Mouse (Mus musculus) thymus, postnatal 4 days (tissue): ENCODE data around the gene Enpp4.
A peak's percentile ranks its signal among the peaks of the same experiment; 100 is the strongest.

ENCODE experiments used
- DNase-seq: peaks from one replicate; pipeline ENCODE4 v3.0.0; 2021

Enpp4 gene

GRCm38 (mm10) chr17:44088226-44088625 lies 17.4 kb downstream of the Enpp4 start:
- no peak for DNase-seq

- no peak for DNase-seq
Observed at GRCm38 (mm10) chr17:44083156-44083555, 22.5 kb downstream of the Enpp4 start.

GRCm38 (mm10) chr17:44078631-44079350 lies 26.8 kb downstream of the Enpp4 start, which contains the start of gene Enpp5:
Enpp5 (plus strand) TSS chr17:44078813.
- DNase-seq, result peak; percentile 87

GRCm38 (mm10) chr17:44077843-44078160 lies 27.8 kb downstream of the Enpp4 start:
- no peak for DNase-seq

- no peak for DNase-seq
Observed at GRCm38 (mm10) chr17:44077146-44077842, 28.3 kb downstream of the Enpp4 start.

- peak; percentile 22 for DNase-seq
Observed at GRCm38 (mm10) chr17:44076051-44076680, 29.4 kb downstream of the Enpp4 start.

GRCm38 (mm10) chr17:44075601-44076000 lies 30.0 kb downstream of the Enpp4 start:
- no peak for DNase-seq

GRCm38 (mm10) chr17:44071680-44072079 lies 33.9 kb downstream of the Enpp4 start:
- no peak for DNase-seq

- DNase-seq, result no peak
Observed at GRCm38 (mm10) chr17:44068876-44069275, 36.7 kb downstream of the Enpp4 start.

GRCm38 (mm10) chr17:44061289-44061890 lies 44.2 kb downstream of the Enpp4 start:
- DNase-seq, result no peak

GRCm38 (mm10) chr17:44060781-44061180 lies 44.8 kb downstream of the Enpp4 start:
- no peak for DNase-seq

GRCm38 (mm10) chr17:44058145-44058544 lies 47.5 kb downstream of the Enpp4 start:
- DNase-seq, result no peak

GRCm38 (mm10) chr17:44057123-44057522 lies 48.5 kb downstream of the Enpp4 start:
- no peak for DNase-seq

GRCm38 (mm10) chr17:44053427-44053826 lies 52.2 kb downstream of the Enpp4 start:
- no peak for DNase-seq
